Mouse (Mus musculus) CD4-positive, CD25-positive, alpha-beta regulatory T cell (primary cell): ENCODE measurements around the gene Gpkow. TPM values are rescaled to one million over a fixed set of nuclear protein-coding genes. Genes with fewer than 3 reads are reported as not detected.

Experiments used
- polyA plus RNA-seq: library from polyadenylated mRNA; unstranded; fragments of 100-300 nt; shearing (Covaris generic); gene quantifications from one replicate; pipeline ENCODE4 v1.2.1, GENCODE M21; 2017

Gpkow gene
- polyA plus RNA-seq: 65.3 TPM

GRCm38 (mm10) chrX:7696954-7697381 is at the start of gene Gpkow:
Gene Gpkow (plus strand): TSS chrX:7697131.

GRCm38 (mm10) chrX:7657221-7657639 is 39.7 kb upstream of the Gpkow start, which contains the start of gene Prickle3:
Gene Prickle3 (plus strand): TSS chrX:7657260.

GRCm38 (mm10) chrX:7670921-7671623 is 25.9 kb upstream of the Gpkow start, which contains the start of gene Plp2:
Gene Plp2 (minus strand): TSS chrX:7671390.

GRCm38 (mm10) chrX:7680864-7681263 is 16.1 kb upstream of the Gpkow start, which contains the start of gene Magix:
Gene Magix (minus strand): TSS chrX:7681251.

GRCm38 (mm10) chrX:7714135-7714899 is 17.4 kb downstream of the Gpkow start, which contains the start of gene Wdr45:
Gene Wdr45 (plus strand): TSS chrX:7714333.

GRCm38 (mm10) chrX:7721514-7722281 is 24.8 kb downstream of the Gpkow start, which contains the start of gene Gm45208:
Gene Gm45208 (plus strand): TSS chrX:7722245.

GRCm38 (mm10) chrX:7728215-7728921 is 31.4 kb downstream of the Gpkow start, which contains the start of gene Praf2:
Gene Praf2 (plus strand): TSS chrX:7728439.

GRCm38 (mm10) chrX:7750432-7751116 is 53.6 kb downstream of the Gpkow start, which contains the start of gene Ccdc120:
Gene Ccdc120 (minus strand): TSS chrX:7750905.

Other genes starting within 250 kb of the Gpkow start
- gene Foxp3, start 123.5 kb upstream of the Gpkow start, polyA plus RNA-seq: 130 TPM
- 22.6 TPM for gene Ppp1r3f, start 122.8 kb upstream of the Gpkow start, polyA plus RNA-seq
- 34.2 TPM for gene Ccdc22, start 91.6 kb upstream of the Gpkow start, polyA plus RNA-seq
- gene Cacna1f, start 90.0 kb upstream of the Gpkow start, polyA plus RNA-seq: 0.14 TPM
- gene Syp, start 58.7 kb upstream of the Gpkow start, polyA plus RNA-seq: 20.3 TPM
- gene Prickle3, start 39.9 kb upstream of the Gpkow start, polyA plus RNA-seq: 38.5 TPM
- gene Plp2, start 25.7 kb upstream of the Gpkow start, polyA plus RNA-seq: 109 TPM
- gene Magix, start 15.9 kb upstream of the Gpkow start, polyA plus RNA-seq: not detected
- gene Wdr45, start 17.2 kb downstream of the Gpkow start, polyA plus RNA-seq: 77.9 TPM
- gene Gm45208, start 25.1 kb downstream of the Gpkow start, polyA plus RNA-seq: 0.45 TPM
- gene Praf2, start 31.3 kb downstream of the Gpkow start, polyA plus RNA-seq: 26.2 TPM
- gene Ccdc120, start 53.8 kb downstream of the Gpkow start, polyA plus RNA-seq: not detected
- gene Tfe3, start 65.4 kb downstream of the Gpkow start, polyA plus RNA-seq: 31.1 TPM
- gene Gripap1, start 92.6 kb downstream of the Gpkow start, polyA plus RNA-seq: 117 TPM
- 0.73 TPM for gene Kcnd1, start 125.2 kb downstream of the Gpkow start, polyA plus RNA-seq
- 221 TPM for gene Otud5, start 144.2 kb downstream of the Gpkow start, polyA plus RNA-seq
- gene Pim2, start 181.1 kb downstream of the Gpkow start, polyA plus RNA-seq: 50.5 TPM
- gene Slc35a2, start 186.9 kb downstream of the Gpkow start, polyA plus RNA-seq: 35.8 TPM
- gene Pqbp1, start 202.1 kb downstream of the Gpkow start, polyA plus RNA-seq: 136 TPM
- 122 TPM for gene Timm17b, start 202.2 kb downstream of the Gpkow start, polyA plus RNA-seq
- gene Gm10491, start 210.7 kb downstream of the Gpkow start, polyA plus RNA-seq: not detected
- gene Gm10490, start 212.4 kb downstream of the Gpkow start, polyA plus RNA-seq: not detected
- gene Pcsk1n, start 222.7 kb downstream of the Gpkow start, polyA plus RNA-seq: not detected
- gene Eras, start 231.5 kb downstream of the Gpkow start, polyA plus RNA-seq: not detected